Mouse (Mus musculus) heart, embryonic 13.5 days (tissue): ENCODE measurements around the gene 1810013L24Rik. TPM values are rescaled to one million over a fixed set of nuclear protein-coding genes. Genes with fewer than 3 reads are reported as not detected.

Experiments used
- ATAC-seq: fragments of 200-750 bp; cut with Nextera tagmentation; 2 replicates; pipeline ENCODE4 v1.8.0; 2017; ENCODE audit warnings: moderate TSS enrichment; ENCODE audit not compliant: insufficient number of reproducible peaks, low FRiP score, low TSS enrichment; ENCODE audit errors: extremely low read depth
- H3K27ac ChIP-seq: fragments of 300-500 bp; sonication (generic); replicated peaks from 2 replicates; pipeline ENCODE4 v1.5.1; 2015; ENCODE audit warnings: moderate library complexity, mild to moderate bottlenecking, inconsistent platforms
- H3K27me3 ChIP-seq: fragments of 300-500 bp; sonication (generic); replicated peaks from 2 replicates; pipeline ENCODE4 v1.6.1; 2015; ENCODE audit warnings: mild to moderate bottlenecking, inconsistent platforms
- H3K36me3 ChIP-seq: fragments of 300-500 bp; sonication (generic); 2 replicates; pipeline ENCODE4 v1.6.1; 2015; ENCODE audit warnings: mild to moderate bottlenecking, inconsistent platforms
- H3K4me1 ChIP-seq: fragments of 300-500 bp; sonication (generic); 2 replicates; pipeline ENCODE4 v1.6.1; 2015; ENCODE audit warnings: inconsistent platforms
- H3K4me2 ChIP-seq: fragments of 300-500 bp; sonication (generic); 2 replicates; pipeline ENCODE4 v1.6.1; 2015; ENCODE audit warnings: inconsistent platforms, mild to moderate bottlenecking, moderate library complexity
- H3K4me3 ChIP-seq: fragments of 300-500 bp; sonication (generic); 2 replicates; pipeline ENCODE4 v1.5.1; 2015; ENCODE audit warnings: moderate library complexity, mild to moderate bottlenecking, inconsistent platforms
- H3K9ac ChIP-seq: fragments of 300-500 bp; sonication (generic); 2 replicates; pipeline ENCODE4 v1.6.1; 2015; ENCODE audit warnings: inconsistent platforms, mild to moderate bottlenecking, moderate library complexity
- H3K9me3 ChIP-seq: fragments of 300-500 bp; sonication (generic); 2 replicates; pipeline ENCODE4 v1.6.1; 2016; ENCODE audit warnings: inconsistent platforms
- WGBS: fragments of 180-500 bp; shearing (Covaris S2); methylation state at CpG from one replicate; pipeline ENCODE4 v1.1.7; 2015; ENCODE audit warnings: mixed read lengths; 5-methylcytosine and 5-hydroxymethylcytosine counted together
- polyA plus RNA-seq: library from polyadenylated mRNA; unstranded; fragments of >200 nt; fragmentation: Nextera tagmentation; extraction: Ambion mirVana; gene quantifications from 2 replicates; pipeline ENCODE4 v1.2.1, GENCODE M21; 2015

The 1810013L24Rik gene
- polyA plus RNA-seq, 1 experiment from 2014 or later: 16.4 TPM

GRCm38 (mm10) chr16:8838921-8839320 lies 9.0 kb downstream of the 1810013L24Rik start:
- peaks cover 88% of the 10 kb centered on the region for H3K36me3 ChIP-seq
- H3K9ac ChIP-seq: no peak overlapping the region
- no peak overlapping the region for H3K4me3 ChIP-seq
- H3K27ac ChIP-seq: no peak overlapping the region
- no peaks in the 10 kb centered on the region for H3K9me3 ChIP-seq
- peaks cover 34% of the 10 kb centered on the region for H3K4me1 ChIP-seq
- no peak for ATAC-seq
- H3K27me3 ChIP-seq: no peaks in the 10 kb centered on the region
- no peak overlapping the region for H3K4me2 ChIP-seq

DNA sequence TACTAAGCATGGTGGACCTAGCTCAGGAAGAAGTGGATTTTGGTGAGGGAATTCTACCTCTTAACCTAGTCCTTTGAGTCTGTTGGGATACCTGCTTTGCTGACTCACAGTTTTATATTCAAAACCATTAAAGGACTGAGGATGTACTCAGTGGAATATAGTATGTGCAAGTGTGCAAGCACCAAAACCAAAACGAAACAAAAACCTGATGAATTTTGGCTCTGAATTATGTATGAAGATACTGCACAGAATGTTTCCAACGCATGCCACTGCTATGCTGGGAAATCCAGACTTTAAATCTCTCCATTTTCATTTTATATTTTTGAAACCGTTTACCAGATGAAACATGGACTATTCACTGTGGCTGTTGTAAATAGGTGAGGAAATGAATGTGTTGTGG lies 10.7 kb downstream of the 1810013L24Rik start:
- Histone ChIP-seq H3K4me1 (peaks cover 20% of the 10 kb centered on the region), H3K9ac (no peak overlapping the region), H3K27me3 (no peaks in the 10 kb centered on the region), H3K9me3 (no peaks in the 10 kb centered on the region), H3K27ac (no peak overlapping the region), H3K4me2 (no peak overlapping the region), H3K36me3 (peaks cover 84% of the 10 kb centered on the region), H3K4me3 (no peak overlapping the region)
- 88% methylated on average over 3 of the region's 3 CpGs for WGBS
- ATAC-seq: no peak

- peaks cover 85% of the 10 kb centered on the region for H3K36me3 ChIP-seq
- H3K9me3 ChIP-seq: no peaks in the 10 kb centered on the region
- no peak for ATAC-seq
- H3K27ac ChIP-seq: no peak overlapping the region
- no peak overlapping the region for H3K4me2 ChIP-seq
- 88% methylated on average over 10 of the region's 10 CpGs for WGBS
- H3K4me3 ChIP-seq: no peak overlapping the region
- no peak overlapping the region for H3K9ac ChIP-seq
- no peaks in the 10 kb centered on the region for H3K27me3 ChIP-seq
- H3K4me1 ChIP-seq: peaks cover 11% of the 10 kb centered on the region
Observed at GRCm38 (mm10) chr16:8842962-8843361, 13.1 kb downstream of the 1810013L24Rik start.

DNA sequence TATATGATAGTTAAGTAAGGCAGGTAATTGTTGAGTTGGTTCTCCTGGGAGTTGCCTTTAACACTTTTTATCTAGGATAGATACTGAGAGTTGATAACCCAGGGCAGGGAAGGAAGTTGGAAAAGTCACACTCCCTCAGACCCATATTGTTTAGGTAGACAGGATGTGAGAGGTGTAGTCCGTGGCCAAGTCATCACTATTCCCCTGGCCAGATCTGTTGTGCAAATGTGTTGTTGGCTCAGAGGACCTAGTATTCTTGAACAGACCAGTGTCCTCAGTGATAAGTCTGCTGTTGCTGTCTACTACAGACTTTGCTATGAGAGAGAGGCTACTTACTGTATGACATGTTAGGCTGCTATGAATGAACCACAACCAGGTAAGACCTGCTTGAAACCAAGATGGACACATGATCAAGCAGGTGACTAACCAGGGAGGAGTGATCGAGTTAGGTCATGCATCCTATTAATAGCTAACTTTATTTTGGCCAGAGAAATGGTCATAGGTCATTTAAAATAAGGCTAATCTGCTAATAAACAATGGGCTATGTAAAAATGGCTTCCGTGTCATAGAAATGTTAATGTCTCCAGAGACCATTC lies 13.8 kb downstream of the 1810013L24Rik start:
- 74% methylated on average over 3 of the region's 3 CpGs for WGBS
- H3K4me2 ChIP-seq: no peak overlapping the region
- ATAC-seq: no peak
- peaks cover 13% of the 10 kb centered on the region for H3K4me1 ChIP-seq
- no peaks in the 10 kb centered on the region for H3K9me3 ChIP-seq
- H3K4me3 ChIP-seq: no peak overlapping the region
- H3K27ac ChIP-seq: no peak overlapping the region
- no peak overlapping the region for H3K9ac ChIP-seq
- peaks cover 86% of the 10 kb centered on the region for H3K36me3 ChIP-seq
- no peaks in the 10 kb centered on the region for H3K27me3 ChIP-seq

DNA sequence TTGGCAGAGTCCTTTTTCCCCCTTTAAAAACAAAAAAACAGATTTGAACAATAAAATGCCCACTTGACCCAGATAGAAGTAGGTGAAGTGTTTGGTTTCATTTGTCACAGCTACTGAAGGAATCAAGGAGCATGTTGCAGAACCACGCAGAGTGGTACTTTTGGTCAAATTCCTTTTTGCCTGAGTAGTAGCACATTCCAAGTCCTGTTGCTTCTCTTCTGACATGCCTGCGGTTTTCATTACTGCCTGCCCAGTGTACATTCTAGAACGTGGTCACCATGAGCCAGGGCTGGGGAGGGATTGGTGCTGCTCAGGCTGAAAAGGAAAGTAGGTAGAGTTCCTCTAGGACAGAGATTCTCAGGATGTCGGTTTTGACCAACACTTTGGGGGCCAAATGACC lies 16.1 kb downstream of the 1810013L24Rik start:
- peaks cover 27% of the 10 kb centered on the region for H3K4me1 ChIP-seq
- no peak overlapping the region for H3K4me2 ChIP-seq
- no peak overlapping the region for H3K9ac ChIP-seq
- no peak for ATAC-seq
- H3K27me3 ChIP-seq: no peaks in the 10 kb centered on the region
- H3K27ac ChIP-seq: no peak overlapping the region
- no peaks in the 10 kb centered on the region for H3K9me3 ChIP-seq
- WGBS: 81% methylated on average over 4 of the region's 4 CpGs
- H3K36me3 ChIP-seq: peaks cover 80% of the 10 kb centered on the region
- no peak overlapping the region for H3K4me3 ChIP-seq

- Histone ChIP-seq H3K9ac (no peak overlapping the region), H3K4me1 (peaks cover 36% of the 10 kb centered on the region), H3K4me2 (no peak overlapping the region), H3K9me3 (no peaks in the 10 kb centered on the region), H3K4me3 (no peak overlapping the region), H3K27me3 (no peaks in the 10 kb centered on the region), H3K27ac (no peak overlapping the region), H3K36me3 (peaks cover 70% of the 10 kb centered on the region)
- 84% methylated on average over 4 of the region's 4 CpGs for WGBS
- no peak for ATAC-seq
Observed at GRCm38 (mm10) chr16:8848309-8849068, 18.6 kb downstream of the 1810013L24Rik start.

GRCm38 (mm10) chr16:8849929-8850328 lies 20.0 kb downstream of the 1810013L24Rik start:
- Histone ChIP-seq H3K4me1 (peaks cover 46% of the 10 kb centered on the region), H3K4me2 (no peak overlapping the region), H3K27ac (no peak overlapping the region), H3K4me3 (no peak overlapping the region), H3K27me3 (no peaks in the 10 kb centered on the region), H3K36me3 (peaks cover 75% of the 10 kb centered on the region), H3K9me3 (no peaks in the 10 kb centered on the region), H3K9ac (no peak overlapping the region)
- WGBS: 81% methylated on average over 1 of the region's 1 CpGs
- ATAC-seq: no peak

GRCm38 (mm10) chr16:8855143-8855542 lies 25.2 kb downstream of the 1810013L24Rik start:
- Histone ChIP-seq H3K27me3 (no peaks in the 10 kb centered on the region), H3K4me1 (peaks cover 28% of the 10 kb centered on the region), H3K4me3 (no peak overlapping the region), H3K9me3 (no peaks in the 10 kb centered on the region), H3K9ac (no peak overlapping the region), H3K27ac (no peak overlapping the region), H3K36me3 (peaks cover 83% of the 10 kb centered on the region), H3K4me2 (no peak overlapping the region)
- 95% methylated on average over 2 of the region's 2 CpGs for WGBS
- no peak for ATAC-seq

DNA sequence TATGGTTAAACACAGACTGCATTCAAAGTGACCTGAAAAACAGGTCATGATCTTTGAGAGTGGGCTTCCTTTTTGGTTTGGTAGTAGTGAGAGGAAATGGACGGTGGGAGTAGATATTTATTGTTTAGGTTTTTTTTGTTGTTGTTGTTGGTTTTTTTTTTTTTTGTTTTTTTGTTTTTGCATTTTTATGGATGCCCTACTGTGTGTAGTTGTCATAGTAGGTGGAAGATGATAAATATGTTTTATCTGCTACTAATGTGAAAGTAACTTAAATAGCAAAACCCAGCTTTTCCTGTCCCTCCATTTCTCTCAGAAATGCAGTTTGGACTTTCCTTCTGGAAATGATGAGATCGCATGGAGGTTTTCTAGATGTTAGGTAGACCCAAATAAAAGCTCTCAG lies 26.9 kb downstream of the 1810013L24Rik start:
- Histone ChIP-seq H3K4me2 (no peak overlapping the region), H3K4me3 (no peak overlapping the region), H3K36me3 (peaks cover 90% of the 10 kb centered on the region), H3K9me3 (no peaks in the 10 kb centered on the region), H3K27ac (no peak overlapping the region), H3K27me3 (no peaks in the 10 kb centered on the region), H3K4me1 (peaks cover 20% of the 10 kb centered on the region), H3K9ac (no peak overlapping the region)
- ATAC-seq: no peak
- 90% methylated on average over 2 of the region's 2 CpGs for WGBS

- Histone ChIP-seq H3K36me3 (peaks cover 55% of the 10 kb centered on the region), H3K4me1 (peaks cover 15% of the 10 kb centered on the region), H3K27ac (no peak overlapping the region), H3K27me3 (no peaks in the 10 kb centered on the region), H3K4me3 (no peak overlapping the region), H3K9me3 (no peaks in the 10 kb centered on the region), H3K4me2 (no peak overlapping the region), H3K9ac (no peak overlapping the region)
- ATAC-seq: no peak
- WGBS: 84% methylated on average over 5 of the region's 5 CpGs
Observed at GRCm38 (mm10) chr16:8862336-8862987, 32.6 kb downstream of the 1810013L24Rik start.

DNA sequence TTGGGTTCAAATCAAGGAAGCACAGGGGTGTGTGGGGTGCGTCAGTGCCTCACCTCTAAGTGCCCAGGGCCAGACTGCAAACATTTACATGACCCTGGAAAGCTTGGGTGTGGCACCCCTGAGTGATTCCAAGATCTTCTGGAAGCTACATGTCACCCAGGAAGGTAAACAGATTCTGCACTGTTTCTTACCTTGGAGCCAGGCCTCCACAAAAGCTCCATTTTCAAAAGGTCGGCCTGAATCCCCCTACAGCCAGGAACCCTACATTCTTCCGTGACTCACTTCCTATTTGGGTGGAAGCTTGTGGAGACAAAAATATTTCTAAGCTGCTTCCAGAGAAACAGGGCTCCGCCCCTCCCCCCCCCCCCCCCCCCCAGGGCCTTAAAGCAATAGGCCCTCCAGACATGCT lies 34.3 kb downstream of the 1810013L24Rik start:
- WGBS: 34% methylated on average over 4 of the region's 4 CpGs
- Histone ChIP-seq H3K36me3 (peaks cover 38% of the 10 kb centered on the region), H3K4me1 (peaks cover 15% of the 10 kb centered on the region), H3K27ac (0 out of 2 replicates have a peak overlapping the region, but pooled peaks have one; percentile 20), H3K4me3 (no peak overlapping the region), H3K9me3 (no peaks in the 10 kb centered on the region), H3K4me2 (peak overlapping the region; percentile 47), H3K9ac (peak overlapping the region; percentile 38), H3K27me3 (no peaks in the 10 kb centered on the region)
- no peak for ATAC-seq
